Mouse (Mus musculus) cortical plate, adult 2 months (tissue): ENCODE data around the gene Cyp2j6.
A peak's percentile ranks its signal among the peaks of the same experiment; 100 is the strongest.

Source experiments
- CTCF ChIP-seq: fragments of 200-500 bp; IDR thresholded peaks from 2 replicates; pipeline ENCODE4 v1.5.1; 2011; ENCODE audit warnings: mild to moderate bottlenecking, control low read depth, low read length; ENCODE audit not compliant: insufficient read depth; ENCODE audit errors: extremely low read depth
- POLR2A ChIP-seq: fragments of 200-500 bp; IDR thresholded peaks from 2 replicates; pipeline ENCODE4 v1.6.1; 2011; ENCODE audit warnings: mild to moderate bottlenecking, low read length, control low read depth; ENCODE audit not compliant: insufficient read depth; ENCODE audit errors: extremely low read depth

GRCm38 (mm10) chr4:96553133-96553819 lies at the start of gene Cyp2j6:
- TF ChIP-seq POLR2A (peak; percentile 87; the same call in 1 of the 2 replicates), CTCF (no peak)
